Mouse (Mus musculus) embryonic facial prominence, embryonic 12.5 days (tissue): Measurements from ENCODE around the gene Acin1. TPM values are rescaled to one million over a fixed set of nuclear protein-coding genes. Genes with fewer than 3 reads are reported as not detected.

ENCODE experiments used
- ATAC-seq: fragments of 200-750 bp; cut with Nextera tagmentation; 2 replicates; pipeline ENCODE4 v1.8.0; 2017; ENCODE audit not compliant: insufficient number of reproducible peaks, insufficient read depth, low FRiP score, low TSS enrichment
- H3K27ac ChIP-seq: fragments of 300-500 bp; sonication (generic); 2 replicates; pipeline ENCODE4 v1.5.1; 2016; ENCODE audit warnings: mild to moderate bottlenecking
- H3K27me3 ChIP-seq: fragments of 300-500 bp; sonication (generic); 2 replicates; pipeline ENCODE4 v1.6.1; 2016; ENCODE audit warnings: mild to moderate bottlenecking, moderate library complexity
- H3K36me3 ChIP-seq: fragments of 300-500 bp; sonication (generic); 2 replicates; pipeline ENCODE4 v1.6.1; 2016; ENCODE audit warnings: mild to moderate bottlenecking
- H3K4me1 ChIP-seq: fragments of 300-500 bp; sonication (generic); 2 replicates; pipeline ENCODE4 v1.6.1; 2016
- H3K4me2 ChIP-seq: fragments of 300-500 bp; sonication (generic); replicated peaks from 2 replicates; pipeline ENCODE4 v1.6.1; 2016; ENCODE audit warnings: mild to moderate bottlenecking, moderate library complexity
- H3K4me3 ChIP-seq: fragments of 300-500 bp; sonication (generic); 2 replicates; pipeline ENCODE4 v1.5.1; 2016; ENCODE audit warnings: mild to moderate bottlenecking
- H3K9ac ChIP-seq: fragments of 300-500 bp; sonication (generic); 2 replicates; pipeline ENCODE4 v1.6.1; 2016; ENCODE audit warnings: mild to moderate bottlenecking, moderate library complexity
- H3K9me3 ChIP-seq: fragments of 300-500 bp; sonication (generic); 2 replicates; pipeline ENCODE4 v1.6.1; 2016; ENCODE audit warnings: mild to moderate bottlenecking, moderate library complexity
- WGBS: fragments of 180-500 bp; shearing (Covaris S2); methylation state at CpG from one replicate; pipeline ENCODE4 v1.1.7; 2016; 5-methylcytosine and 5-hydroxymethylcytosine counted together
- microRNA counts: library from miRNA; unstranded; fragments of <30 nt; microRNA quantifications from one replicate; lab custom pipeline; 2017
- microRNA-seq: library from miRNA; unstranded; fragments of <30 nt; microRNA quantifications from one replicate; pipeline ENCODE4, GENCODE M21; 2017
- polyA plus RNA-seq: library from polyadenylated mRNA; unstranded; fragments of >200 nt; fragmentation: Nextera tagmentation; extraction: Ambion mirVana; gene quantifications from 2 replicates; pipeline ENCODE4 v1.2.1, GENCODE M21; 2016

Gene Acin1
- polyA plus RNA-seq, 1 experiment from 2014 or later = 150 TPM

DNA sequence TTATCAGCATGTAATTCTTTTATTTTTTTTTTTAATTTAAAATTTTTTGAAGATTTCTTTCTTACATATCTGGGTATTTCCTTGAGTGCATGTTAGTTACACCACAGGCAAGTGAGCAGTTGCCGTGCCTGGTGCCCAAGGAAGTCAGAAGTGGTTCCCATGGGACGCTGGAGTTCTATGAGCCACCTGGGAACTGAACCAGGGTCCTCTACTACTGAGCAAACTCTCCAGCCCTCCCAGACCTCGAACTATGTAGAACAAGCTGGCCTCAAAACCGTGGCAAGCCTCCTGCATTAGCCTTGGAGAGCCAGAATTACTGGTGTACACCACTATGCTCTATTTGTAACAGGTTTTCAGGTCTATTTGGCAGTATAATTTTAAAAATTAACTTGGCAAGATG, 84.1 kb downstream of the Acin1 start:
- Histone ChIP-seq H3K9ac (peak overlapping the region; percentile 70), H3K4me1 (peaks cover 10% of the 10 kb centered on the region), H3K27me3 (no peaks in the 10 kb centered on the region), H3K36me3 (peaks cover 7% of the 10 kb centered on the region; the same call in 1 of the 2 replicates), H3K27ac (peak overlapping the region; percentile 91), H3K4me2 (peak overlapping the region; percentile 47), H3K4me3 (peak overlapping the region; percentile 62), H3K9me3 (no peaks in the 10 kb centered on the region)
- WGBS = 51% methylated on average over 4 of the region's 4 CpGs
- ATAC-seq = no peak

DNA sequence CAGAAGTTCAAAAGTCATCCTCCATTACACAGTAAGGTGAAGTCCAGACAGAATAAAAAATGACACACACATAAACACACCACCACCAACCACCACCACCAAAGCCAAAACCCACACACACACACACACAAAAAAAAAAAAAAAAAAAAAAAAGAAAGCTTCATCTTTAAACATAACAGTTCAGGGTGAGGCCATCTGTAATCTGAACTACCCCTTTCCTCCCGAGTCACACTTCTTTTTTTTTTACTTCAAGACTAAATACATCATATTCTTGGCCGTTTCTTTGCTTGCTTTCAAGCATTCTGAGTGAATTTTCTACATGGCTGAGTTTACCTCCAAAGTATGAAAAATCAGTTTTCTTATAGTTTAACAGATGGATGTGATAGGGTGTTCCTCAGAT, 85.1 kb downstream of the Acin1 start:
- WGBS = 57% methylated on average over 2 of the region's 2 CpGs
- Histone ChIP-seq H3K4me1 (peaks cover 10% of the 10 kb centered on the region), H3K4me3 (no peak overlapping the region), H3K27ac (no peak overlapping the region), H3K27me3 (no peaks in the 10 kb centered on the region), H3K4me2 (no peak overlapping the region), H3K9ac (no peak overlapping the region), H3K36me3 (peaks cover 7% of the 10 kb centered on the region; the same call in 1 of the 2 replicates), H3K9me3 (no peaks in the 10 kb centered on the region)
- no peak for ATAC-seq

DNA sequence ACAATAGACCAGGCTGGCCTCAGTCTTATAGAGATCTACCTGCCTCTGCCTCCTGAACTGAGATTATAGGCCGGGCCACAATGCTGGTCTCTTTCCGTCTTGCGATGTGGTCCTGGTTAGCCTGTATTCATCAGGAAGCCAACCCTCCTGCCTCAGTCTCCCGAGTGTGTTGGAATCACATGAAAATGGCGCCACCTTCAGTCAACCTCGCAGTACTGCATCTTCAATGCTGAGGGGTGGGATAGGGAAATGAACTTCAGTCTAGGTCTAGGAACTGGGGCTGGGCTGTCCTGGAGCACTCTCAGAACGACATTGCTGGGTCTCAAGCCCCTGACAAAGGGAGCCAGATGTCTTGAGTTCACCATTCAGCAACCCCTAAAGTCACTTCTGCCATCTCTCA, 89.6 kb downstream of the Acin1 start:
- no peak overlapping the region for H3K9ac ChIP-seq
- H3K9me3 ChIP-seq = no peaks in the 10 kb centered on the region
- WGBS = 81% methylated on average over 7 of the region's 7 CpGs
- H3K36me3 ChIP-seq = peaks cover 19% of the 10 kb centered on the region
- no peak overlapping the region for H3K4me2 ChIP-seq
- no peak for ATAC-seq
- no peak overlapping the region for H3K27ac ChIP-seq
- H3K27me3 ChIP-seq = no peaks in the 10 kb centered on the region
- no peak overlapping the region for H3K4me3 ChIP-seq
- H3K4me1 ChIP-seq = no peaks in the 10 kb centered on the region

GRCm38 (mm10) chr14:54594631-54595414, 91.9 kb downstream of the Acin1 start:
- H3K27ac ChIP-seq = no peak overlapping the region
- no peak overlapping the region for H3K4me2 ChIP-seq
- 63% methylated on average over 28 of the region's 28 CpGs for WGBS
- no peak overlapping the region for H3K4me3 ChIP-seq
- H3K9ac ChIP-seq = no peak overlapping the region
- no peaks in the 10 kb centered on the region for H3K4me1 ChIP-seq
- peaks cover 26% of the 10 kb centered on the region for H3K36me3 ChIP-seq
- ATAC-seq = no peak
- H3K27me3 ChIP-seq = no peaks in the 10 kb centered on the region
- no peaks in the 10 kb centered on the region for H3K9me3 ChIP-seq

DNA sequence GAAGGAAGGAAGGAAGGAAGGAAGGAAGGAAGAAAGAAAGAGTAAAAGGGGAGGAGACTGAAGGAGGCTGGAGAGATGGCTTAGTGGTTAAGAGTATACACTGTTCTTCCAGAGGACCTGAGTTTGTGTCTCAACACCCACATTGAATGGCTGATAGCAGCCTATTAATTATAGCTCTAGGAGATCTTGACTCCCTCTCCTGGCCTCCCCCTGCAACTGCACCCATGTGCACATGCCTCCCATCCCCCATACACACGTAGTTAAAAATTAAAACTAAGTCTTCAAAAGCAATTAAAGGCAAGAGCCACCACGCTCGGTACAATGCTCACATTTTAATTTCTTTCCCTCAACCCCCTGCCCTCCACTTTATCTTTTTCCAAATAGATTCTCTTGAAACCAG, 92.7 kb downstream of the Acin1 start:
- Histone ChIP-seq H3K9me3 (no peaks in the 10 kb centered on the region), H3K4me2 (no peak overlapping the region), H3K4me1 (no peaks in the 10 kb centered on the region), H3K27me3 (no peaks in the 10 kb centered on the region), H3K9ac (no peak overlapping the region), H3K4me3 (no peak overlapping the region), H3K36me3 (peaks cover 21% of the 10 kb centered on the region), H3K27ac (no peak overlapping the region)
- WGBS = 95% methylated on average over 3 of the region's 3 CpGs
- no peak for ATAC-seq

DNA sequence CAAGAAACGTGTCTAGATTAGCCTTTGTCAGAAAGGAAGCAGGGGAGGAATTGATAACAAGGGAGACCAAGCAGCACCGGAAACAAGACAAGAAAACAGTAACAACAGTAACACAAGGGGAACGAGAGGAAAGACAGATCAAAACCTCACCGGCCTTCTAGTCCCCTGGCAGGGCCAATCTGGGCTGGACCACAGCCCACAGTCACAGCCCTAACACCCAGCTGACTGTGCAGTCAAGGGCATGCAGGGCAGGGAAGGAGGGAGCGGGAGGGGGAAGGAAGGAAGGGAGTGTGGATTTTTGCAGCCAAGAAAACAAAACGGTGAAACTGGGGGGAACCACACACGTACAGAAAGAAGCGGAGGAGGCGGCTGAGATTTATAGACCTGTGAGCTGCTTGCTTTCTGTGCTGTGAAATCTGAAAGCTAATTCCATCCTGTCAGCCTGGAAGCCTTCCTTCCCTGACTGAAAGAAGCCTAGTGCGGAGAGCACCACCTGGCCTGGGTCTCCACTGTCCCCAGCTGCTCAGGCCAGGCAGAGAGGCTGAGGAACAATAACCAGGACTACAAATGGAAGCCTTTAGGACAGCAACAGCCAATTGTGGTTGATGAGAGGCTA, 94.3 kb downstream of the Acin1 start:
- H3K27ac ChIP-seq = 0 out of 2 replicates have a peak overlapping the region, but pooled peaks have one; percentile 25
- H3K4me1 ChIP-seq = no peaks in the 10 kb centered on the region
- 74% methylated on average over 10 of the region's 10 CpGs for WGBS
- no peak overlapping the region for H3K4me2 ChIP-seq
- ATAC-seq = no peak
- no peak overlapping the region for H3K4me3 ChIP-seq
- H3K27me3 ChIP-seq = no peaks in the 10 kb centered on the region
- no peaks in the 10 kb centered on the region for H3K9me3 ChIP-seq
- peaks cover 18% of the 10 kb centered on the region for H3K36me3 ChIP-seq
- H3K9ac ChIP-seq = no peak overlapping the region

MicroRNA genes within 50 kb of the gene (microRNA counts, 519-probe panel; counts per million panel counts)
- 460 counts per million, percentile 65 among the panel's probes with 10 or more counts for microRNA mmu-miR-686 (lab: Ali Mortazavi, UCI)

Small RNA genes within 50 kb of the gene (microRNA-seq; reads per million reads assigned to microRNA genes)
- gene Mir686 (not detected), gene Mir6948 (0.54 reads per million)

Other genes starting within 250 kb of the Acin1 start
- gene Lrp10, start 222.8 kb downstream of the Acin1 start, polyA plus RNA-seq = 33.1 and 34.6 TPM in 2 replicates
- gene Rem2, start 210.8 kb downstream of the Acin1 start, polyA plus RNA-seq = 5.5 and 6.9 TPM in 2 replicates
- gene Prmt5, start 169.4 kb downstream of the Acin1 start, polyA plus RNA-seq = 96.4 and 101 TPM in 2 replicates
- 50.5 and 52.3 TPM in 2 replicates for gene Haus4, start 132.3 kb downstream of the Acin1 start, polyA plus RNA-seq
- 67.8 and 69.0 TPM in 2 replicates for gene Ajuba, start 109.4 kb downstream of the Acin1 start, polyA plus RNA-seq
- 9.0 and 10.1 TPM in 2 replicates for gene 4931414P19Rik, start 80.9 kb downstream of the Acin1 start, polyA plus RNA-seq
- 381 and 403 TPM in 2 replicates for gene Psmb5, start 68.9 kb downstream of the Acin1 start, polyA plus RNA-seq
- gene Psmb11, start 65.5 kb downstream of the Acin1 start, polyA plus RNA-seq = 0.05 and 0.10 TPM in 2 replicates
- gene Gm17606, start 46.0 kb downstream of the Acin1 start, polyA plus RNA-seq = 1.1 TPM in 1 of 2 replicates, not detected in the other
- gene Cdh24, start 45.6 kb downstream of the Acin1 start, polyA plus RNA-seq = 10.8 and 11.9 TPM in 2 replicates
- 94.4 and 106 TPM in 2 replicates for gene 1700123O20Rik, start 715 bp downstream of the Acin1 start, polyA plus RNA-seq
- 0.09 and 0.19 TPM in 2 replicates for gene Gm29776, start 11.9 kb upstream of the Acin1 start, polyA plus RNA-seq
- gene Cebpe, start 25.2 kb upstream of the Acin1 start, polyA plus RNA-seq = 0.42 TPM in 1 of 2 replicates, not detected in the other
- gene Slc7a8, start 95.0 kb upstream of the Acin1 start, polyA plus RNA-seq = 3.3 and 4.4 TPM in 2 replicates
- gene Rnf212b, start 127.2 kb upstream of the Acin1 start, polyA plus RNA-seq = not detected in 2 replicates
- 12.6 and 14.2 TPM in 2 replicates for gene Homez, start 184.0 kb upstream of the Acin1 start, polyA plus RNA-seq
- 0.56 and 1.3 TPM in 2 replicates for gene Ppp1r3e, start 190.6 kb upstream of the Acin1 start, polyA plus RNA-seq
- gene Bcl2l2, start 196.4 kb upstream of the Acin1 start, polyA plus RNA-seq = 2.8 and 3.6 TPM in 2 replicates
- gene Gm20521, start 196.5 kb upstream of the Acin1 start, polyA plus RNA-seq = 0.24 TPM in 1 of 2 replicates, not detected in the other
- 199 and 201 TPM in 2 replicates for gene Pabpn1, start 205.6 kb upstream of the Acin1 start, polyA plus RNA-seq
- gene Slc22a17, start 226.2 kb upstream of the Acin1 start, polyA plus RNA-seq = 114 and 122 TPM in 2 replicates
- gene Efs, start 239.2 kb upstream of the Acin1 start, polyA plus RNA-seq = 49.0 and 49.3 TPM in 2 replicates
- gene Il25, start 245.8 kb upstream of the Acin1 start, polyA plus RNA-seq = 0.15 TPM in 1 of 2 replicates, not detected in the other
- gene Cmtm5, start 249.3 kb upstream of the Acin1 start, polyA plus RNA-seq = 6.2 and 9.5 TPM in 2 replicates